Mouse (Mus musculus) gastrocnemius, adult 8-10 months (tissue): ENCODE measurements around the gene Capn12. TPM values are rescaled to one million over a fixed set of nuclear protein-coding genes. Genes with fewer than 3 reads are reported as not detected.
"Not testable (repeated sequence)": the region's sequence is repeated elsewhere in the genome, so short reads cannot be mapped to it uniquely, and the experiment has no call there.

ENCODE experiments used
- DNase-seq, 2 experiments: peaks; one replicate each; pipeline ENCODE4 v3.0.0; 2022; ENCODE audit warnings: low spot score in 2 of 2
- total RNA-seq, 4 experiments: library from RNA; stranded (reverse); gene quantifications; 2 replicates each; pipeline ENCODE4 v1.2.4; 2022

Gene Capn12
- total RNA-seq, 4 experiments from 2014 or later, result 0.11 TPM; not detected in 3

DNA sequence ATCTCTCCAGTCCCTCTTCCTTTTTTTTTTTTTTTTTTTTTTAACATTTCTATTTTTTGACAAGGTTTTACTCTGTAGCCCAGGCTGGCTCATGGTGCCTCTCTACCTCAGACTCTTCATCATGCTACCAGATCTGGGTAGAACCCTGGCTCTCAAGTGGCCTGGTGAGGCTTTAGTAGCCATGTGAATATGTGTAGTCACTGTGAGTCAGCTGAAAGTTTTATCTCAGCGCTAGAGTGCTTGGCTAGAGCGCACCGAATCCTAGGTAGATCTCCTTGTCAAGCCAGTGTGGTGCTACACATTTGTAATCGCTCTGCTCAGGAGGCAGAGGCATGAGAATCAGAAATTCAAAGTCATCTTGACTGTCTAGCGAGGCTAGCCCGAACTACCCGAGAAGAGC, 4.1 kb upstream of the Capn12 start:
- no peak for DNase-seq

DNA sequence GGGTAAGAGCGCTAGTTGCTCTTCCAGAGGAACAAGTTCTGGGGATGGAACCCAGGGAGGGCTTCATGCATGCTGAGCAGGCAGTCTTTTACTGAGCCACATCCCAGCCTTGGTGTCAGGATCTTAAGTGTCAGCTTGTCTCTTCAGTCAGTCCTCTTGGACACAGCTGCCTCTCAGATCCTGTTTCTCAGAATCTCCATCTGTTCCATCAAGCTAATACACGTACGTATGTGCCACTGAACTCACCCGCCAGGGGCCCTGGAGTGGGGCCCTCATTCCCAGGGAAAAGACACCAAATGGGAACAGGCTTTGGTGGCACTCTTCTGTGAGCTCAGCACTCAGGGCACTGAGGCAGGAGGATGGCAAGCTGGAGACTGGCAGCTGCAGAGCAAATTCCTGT, 3.4 kb upstream of the Capn12 start:
- DNase-seq, result no peak

DNA sequence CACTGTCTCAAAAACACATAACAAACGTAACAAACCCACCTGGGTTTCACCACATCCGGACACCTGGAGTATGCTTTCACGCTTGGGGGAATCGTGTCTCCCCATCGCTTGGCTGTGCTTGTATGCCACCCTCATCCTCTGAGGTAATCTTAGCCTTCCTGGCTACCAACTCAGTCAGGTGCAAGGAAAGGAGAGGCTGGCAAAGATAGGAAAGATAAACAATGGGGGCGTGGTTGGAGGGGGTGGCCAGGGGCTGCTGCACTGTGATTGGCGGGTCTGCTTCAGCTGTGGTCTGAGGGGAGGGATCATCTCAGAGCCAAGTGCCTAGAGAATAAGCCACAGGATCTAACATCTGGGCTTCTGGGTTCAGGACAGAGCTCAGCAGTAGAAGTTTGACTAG, 1.6 kb upstream of the Capn12 start:
- DNase-seq, result no peak

DNA sequence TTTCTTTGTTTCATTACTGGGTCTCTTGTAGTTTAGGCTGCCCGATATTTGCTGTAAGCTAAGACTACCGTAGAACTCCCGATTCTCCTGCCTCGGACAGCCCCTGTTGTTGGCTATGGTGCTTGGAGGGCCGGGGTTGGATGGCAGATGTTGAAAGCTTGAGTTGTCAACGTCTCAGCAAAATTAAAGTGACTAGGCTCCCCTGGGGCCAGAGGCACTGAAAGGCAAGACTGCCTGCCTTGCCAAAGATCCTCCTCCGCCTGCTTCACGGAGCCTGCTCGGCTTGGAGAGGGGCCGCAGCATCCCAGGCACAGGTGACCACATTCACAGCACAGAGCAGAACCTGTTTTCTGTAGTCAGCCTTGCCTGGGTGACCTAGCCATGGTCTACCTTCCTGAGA, 668 bp upstream of the Capn12 start:
- no peak for DNase-seq

DNA sequence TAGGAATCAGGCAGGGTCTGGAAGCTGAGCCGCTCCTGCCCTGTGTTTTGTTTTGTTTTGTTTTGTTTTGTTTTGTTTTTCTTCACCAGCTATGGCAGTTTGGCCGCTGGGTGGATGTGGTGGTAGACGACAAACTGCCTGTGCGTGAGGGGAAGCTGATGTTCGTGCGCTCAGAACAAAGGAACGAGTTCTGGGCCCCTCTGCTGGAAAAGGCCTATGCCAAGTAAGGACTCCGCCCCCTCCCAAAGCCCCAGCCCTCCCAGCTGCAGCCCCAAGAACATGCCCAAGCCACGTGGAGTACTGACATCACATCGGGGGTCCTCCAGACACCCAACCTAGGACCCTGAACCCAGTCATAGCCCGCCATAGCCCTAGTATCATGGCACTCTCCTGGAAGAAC, 1.8 kb downstream of the Capn12 start:
- DNase-seq, result no peak

- DNase-seq, result not testable (repeated sequence)
Observed at GRCm38 (mm10) chr7:28883704-28884103, 2.5 kb downstream of the Capn12 start.

DNA sequence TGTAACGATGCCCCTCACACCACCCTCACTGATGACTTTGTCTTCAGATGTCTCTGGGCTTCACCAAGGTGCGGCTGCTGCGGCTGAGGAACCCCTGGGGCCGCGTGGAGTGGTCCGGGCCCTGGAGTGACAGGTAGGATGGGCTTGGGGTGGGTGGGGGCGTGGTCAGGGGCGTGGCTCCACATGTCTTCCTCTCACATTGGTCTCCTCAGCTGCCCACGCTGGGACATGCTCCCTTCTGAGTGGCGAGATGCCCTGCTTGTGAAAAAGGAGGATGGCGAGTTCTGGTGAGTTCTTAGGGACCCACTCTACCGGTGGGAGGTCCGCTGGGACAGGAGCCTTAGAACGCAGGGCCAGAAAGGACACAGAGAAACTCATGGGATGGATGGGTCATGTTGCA, 5.3 kb downstream of the Capn12 start:
- DNase-seq, result no peak

- no peak for DNase-seq
Observed at GRCm38 (mm10) chr7:28888701-28889161, 7.5 kb downstream of the Capn12 start.

DNA sequence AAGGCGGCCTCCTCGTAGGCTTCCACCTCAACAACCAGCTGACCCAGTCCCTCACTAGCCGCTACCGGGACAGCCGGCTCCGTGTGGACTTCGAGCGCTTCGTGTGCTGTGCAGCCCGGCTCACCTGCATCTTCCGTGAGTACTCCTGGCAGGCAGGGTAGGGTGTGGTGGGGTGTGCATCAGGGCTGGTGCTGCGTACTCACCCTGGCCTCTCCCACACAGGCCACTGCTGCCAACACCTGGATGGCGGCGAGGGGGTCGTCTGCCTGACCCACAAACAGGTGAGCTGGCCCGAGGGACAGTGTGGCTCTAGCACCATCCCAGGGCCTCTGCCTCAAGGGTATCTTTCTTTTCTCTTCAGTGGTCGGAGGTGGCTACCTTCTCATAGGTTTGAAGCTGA, 11.4 kb downstream of the Capn12 start:
- DNase-seq, result no peak

DNA sequence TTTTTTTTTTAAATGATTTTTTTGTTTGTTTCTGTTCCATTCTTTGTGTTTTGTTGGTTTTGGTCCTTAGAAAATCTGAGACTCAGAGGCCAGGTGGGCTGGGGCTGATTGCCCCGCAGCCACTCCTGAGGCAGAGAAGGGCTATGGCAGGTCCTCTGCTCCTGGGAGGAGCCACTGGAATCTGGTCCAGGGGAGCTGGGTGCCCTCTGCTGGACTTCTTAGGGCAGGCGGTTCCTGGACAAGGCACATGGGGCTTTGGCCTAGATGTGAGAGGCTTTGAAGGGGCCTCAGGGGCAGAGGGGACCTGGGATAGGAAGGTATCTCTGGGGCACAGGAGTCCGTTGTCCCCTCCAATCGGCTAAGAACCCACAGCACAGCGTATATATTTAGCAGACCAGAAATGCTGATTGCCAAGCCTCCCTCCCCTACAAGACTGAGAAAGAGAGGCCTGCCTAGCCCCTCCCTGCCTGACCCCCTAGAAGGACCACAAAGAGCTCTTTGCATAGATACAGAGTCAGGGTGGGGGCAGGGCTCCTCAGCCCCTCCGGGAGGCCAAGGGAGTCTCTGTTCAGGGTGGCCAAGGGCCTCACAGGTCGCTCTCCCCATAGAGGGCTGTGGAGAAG, 12.5 kb downstream of the Capn12 start:
- DNase-seq, result no peak

- DNase-seq, result no peak
Observed at GRCm38 (mm10) chr7:28894942-28895341, 13.7 kb downstream of the Capn12 start.

- DNase-seq, result no peak
Observed at GRCm38 (mm10) chr7:28897661-28898060, 16.4 kb downstream of the Capn12 start.

- DNase-seq, result no peak
Observed at GRCm38 (mm10) chr7:28899972-28900371, 18.8 kb downstream of the Capn12 start.

GRCm38 (mm10) chr7:28901311-28902125, 20.3 kb downstream of the Capn12 start:
- DNase-seq, result peak in 1 of 2 experiments; percentile 40

DNA sequence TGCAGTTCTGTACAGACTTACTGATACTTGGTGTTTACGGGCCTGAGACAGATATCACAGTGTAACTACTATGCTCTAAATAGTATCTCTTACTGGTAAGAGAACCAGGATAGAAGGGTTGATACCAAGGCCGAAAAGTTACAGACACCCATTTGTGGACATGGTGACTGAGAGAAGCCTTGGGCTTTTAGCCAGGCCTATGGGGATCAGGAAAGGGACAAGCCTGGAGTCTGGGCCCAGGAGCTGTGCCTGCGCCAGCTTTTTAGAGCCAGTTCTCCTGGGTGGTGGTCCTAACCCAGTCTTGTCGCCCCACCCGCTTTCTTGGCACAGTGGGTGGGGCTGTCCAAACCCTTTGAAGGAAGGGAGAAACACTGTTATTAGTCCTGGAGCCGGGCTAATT, 21.0 kb downstream of the Capn12 start:
- DNase-seq, result no peak

GRCm38 (mm10) chr7:28902809-28903208, 21.6 kb downstream of the Capn12 start:
- DNase-seq, result no peak

DNA sequence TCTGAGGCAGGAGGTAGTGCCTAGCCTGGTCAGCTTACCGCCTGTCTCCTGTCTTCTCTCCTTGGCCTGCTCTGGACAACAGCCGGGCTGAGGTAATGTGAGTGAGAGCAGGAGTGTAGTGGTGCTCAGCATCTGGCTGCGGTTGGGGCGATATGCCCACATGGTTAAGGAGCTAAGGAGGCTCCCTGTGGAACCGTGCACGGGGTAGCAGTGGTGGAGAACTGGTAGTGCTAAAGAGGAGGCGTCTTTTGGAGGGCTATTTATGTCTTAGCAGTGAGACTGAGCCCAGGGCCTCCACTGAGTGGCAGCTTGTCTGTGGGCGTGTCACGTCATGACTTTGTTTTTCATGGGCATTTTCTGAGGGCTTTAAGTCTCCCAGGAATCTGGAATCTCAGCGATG, 22.6 kb downstream of the Capn12 start:
- DNase-seq, result no peak

- no peak for DNase-seq
Observed at GRCm38 (mm10) chr7:28907195-28907594, 26.0 kb downstream of the Capn12 start.

- DNase-seq, result peak; percentile 27 to 45
Observed at GRCm38 (mm10) chr7:28911632-28912031, 30.4 kb downstream of the Capn12 start.

GRCm38 (mm10) chr7:28913171-28913570, 31.9 kb downstream of the Capn12 start:
- DNase-seq, result no peak

- DNase-seq, result no peak
Observed at GRCm38 (mm10) chr7:28916491-28916890, 35.3 kb downstream of the Capn12 start.

GRCm38 (mm10) chr7:28917503-28918426, 36.5 kb downstream of the Capn12 start:
- peak; percentile 52 to 66 for DNase-seq
